Mouse (Mus musculus) kidney, adult 2 months (tissue): ENCODE measurements at regions not wholly inside any gene's neighbourhood (a gene's known extent, or its start where the extent isn't known, plus 50 kb on each side); places are given as distances from the start of the nearest gene placed in this dataset.

Experiments
- DNase-seq: peaks from one replicate; pipeline ENCODE4 v3.0.0; 2021
- H3K27ac ChIP-seq: fragments of 200-500 bp; 2 replicates; pipeline ENCODE4 v1.5.1; 2012; ENCODE audit warnings: low read depth, low read length, control low read depth, inconsistent platforms; ENCODE audit not compliant: insufficient read depth
- H3K27me3 ChIP-seq: fragments of 200-500 bp; replicated peaks from 2 replicates; pipeline ENCODE4 v1.6.1; 2012; ENCODE audit warnings: mild to moderate bottlenecking, moderate library complexity, low read length, inconsistent platforms; ENCODE audit not compliant: control insufficient read depth, insufficient read depth
- H3K36me3 ChIP-seq: fragments of 200-500 bp; 2 replicates; pipeline ENCODE4 v1.6.1; 2012; ENCODE audit warnings: mild to moderate bottlenecking, moderate library complexity, low read length, inconsistent platforms; ENCODE audit not compliant: control insufficient read depth, insufficient read depth
- H3K4me1 ChIP-seq: fragments of 200-500 bp; 2 replicates; pipeline ENCODE4 v1.6.1; 2011; ENCODE audit warnings: low read length; ENCODE audit not compliant: control insufficient read depth, insufficient read depth
- H3K4me3 ChIP-seq: fragments of 200-500 bp; 2 replicates; pipeline ENCODE4 v1.5.1; 2011; ENCODE audit warnings: mild to moderate bottlenecking, low read depth, low read length, control low read depth; ENCODE audit not compliant: insufficient read depth
- CTCF ChIP-seq: fragments of 200-500 bp; conservative IDR thresholded peaks from 2 replicates; pipeline ENCODE4 v1.5.1; 2011; ENCODE audit warnings: low read depth, mild to moderate bottlenecking, control low read depth, low read length, moderate library complexity, mixed read lengths; ENCODE audit not compliant: insufficient read depth, insufficient read length
- POLR2A ChIP-seq: fragments of 200-500 bp; IDR thresholded peaks from one replicate; pipeline ENCODE4 v1.6.1; 2011; ENCODE audit warnings: low read depth, low read length, control low read depth
- WGBS: fragments of 180-500 bp; shearing (Covaris S2); methylation state at CpG from one replicate; pipeline ENCODE4 v1.1.7; 2018; 5-methylcytosine and 5-hydroxymethylcytosine counted together

GRCm38 (mm10) chr5:64476641-64477369, 320.7 kb downstream of the Tbc1d1 start:
- no peak overlapping the region for H3K4me3 ChIP-seq
- no peaks in the 10 kb centered on the region for H3K27me3 ChIP-seq
- no peak overlapping the region for H3K27ac ChIP-seq
- H3K36me3 ChIP-seq, result no peaks in the 10 kb centered on the region
- WGBS, result 84% methylated on average over 11 of the region's 11 CpGs
- no peak for DNase-seq
- no peak for TF ChIP-seq CTCF
- TF ChIP-seq POLR2A, result no peak
- H3K4me1 ChIP-seq, result no peaks in the 10 kb centered on the region; the same call in 1 of the 2 replicates

- no peaks in the 10 kb centered on the region; the same call in 1 of the 2 replicates for H3K4me1 ChIP-seq
- H3K27ac ChIP-seq, result no peak overlapping the region
- 57% methylated on average over 13 of the region's 13 CpGs for WGBS
- no peaks in the 10 kb centered on the region for H3K27me3 ChIP-seq
- TF ChIP-seq CTCF (no peak), POLR2A (no peak)
- H3K4me3 ChIP-seq, result no peak overlapping the region
- H3K36me3 ChIP-seq, result no peaks in the 10 kb centered on the region
- DNase-seq, result no peak
These were observed 322.0 kb downstream of the Tbc1d1 start for GRCm38 (mm10) chr5:64478143-64478542.

GRCm38 (mm10) chr5:64478599-64479214, 322.6 kb downstream of the Tbc1d1 start:
- Histone ChIP-seq H3K4me1 (no peaks in the 10 kb centered on the region; the same call in 1 of the 2 replicates), H3K36me3 (no peaks in the 10 kb centered on the region), H3K4me3 (no peak overlapping the region), H3K27ac (no peak overlapping the region), H3K27me3 (no peaks in the 10 kb centered on the region)
- DNase-seq, result no peak
- 49% methylated on average over 10 of the region's 10 CpGs for WGBS
- TF ChIP-seq POLR2A, result no peak
- peak; percentile 24; the same call in 1 of the 2 replicates for TF ChIP-seq CTCF

GRCm38 (mm10) chr5:64479315-64479714, 323.2 kb downstream of the Tbc1d1 start:
- DNase-seq, result peak; percentile 73
- Histone ChIP-seq H3K4me1 (no peaks in the 10 kb centered on the region; the same call in 1 of the 2 replicates), H3K27ac (no peak overlapping the region), H3K36me3 (no peaks in the 10 kb centered on the region), H3K4me3 (no peak overlapping the region), H3K27me3 (no peaks in the 10 kb centered on the region)
- WGBS, result 33% methylated on average over 8 of the region's 8 CpGs
- TF ChIP-seq CTCF (no peak), POLR2A (no peak)

GRCm38 (mm10) chr5:64485043-64485442, 318.1 kb upstream of the Klf3 start:
- TF ChIP-seq POLR2A, result no peak
- TF ChIP-seq CTCF, result no peak
- Histone ChIP-seq H3K27me3 (no peaks in the 10 kb centered on the region), H3K27ac (no peak overlapping the region), H3K4me1 (peaks cover 3% of the 10 kb centered on the region; the same call in 1 of the 2 replicates), H3K4me3 (no peak overlapping the region), H3K36me3 (no peaks in the 10 kb centered on the region)
- DNase-seq, result no peak
- WGBS, result 87% methylated on average over 3 of the region's 3 CpGs

- H3K4me1 ChIP-seq, result peaks cover 3% of the 10 kb centered on the region; the same call in 1 of the 2 replicates
- no peak overlapping the region for H3K4me3 ChIP-seq
- TF ChIP-seq CTCF (no peak), POLR2A (no peak)
- H3K36me3 ChIP-seq, result no peaks in the 10 kb centered on the region
- 96% methylated on average over 6 of the region's 6 CpGs for WGBS
- H3K27ac ChIP-seq, result no peak overlapping the region
- no peak for DNase-seq
- H3K27me3 ChIP-seq, result no peaks in the 10 kb centered on the region
These were observed 317.3 kb upstream of the Klf3 start for GRCm38 (mm10) chr5:64485856-64486255.

- DNase-seq, result no peak
- Histone ChIP-seq H3K4me1 (peaks cover 3% of the 10 kb centered on the region; the same call in 1 of the 2 replicates), H3K27me3 (no peaks in the 10 kb centered on the region), H3K36me3 (no peaks in the 10 kb centered on the region), H3K4me3 (no peak overlapping the region), H3K27ac (no peak overlapping the region)
- no peak for TF ChIP-seq CTCF
- no peak for TF ChIP-seq POLR2A
- 94% methylated on average over 1 of the region's 1 CpGs for WGBS
These were observed 316.4 kb upstream of the Klf3 start for GRCm38 (mm10) chr5:64486761-64487160.
